Mouse (Mus musculus): Measurements from ENCODE around the gene Ptprg.

- no peak for TF ChIP-seq CTCF (IDR thresholded peaks at IDR 0.05; ENCODE audit: extremely low read depth, insufficient read length, insufficient replicate concordance, low read depth, low read length)
- no peak for TF ChIP-seq POLR2A (IDR thresholded peaks at IDR 0.05; ENCODE audit: low read depth, low read length)
Measured at GRCm38 (mm10) chr14:11938912-11939311, 385.6 kb downstream of the Ptprg start.

Data from small intestine, adult 2 months (tissue).